Mouse (Mus musculus) cerebellum, adult 18-20 months (tissue): ENCODE results near the gene Syne1.

Experiments
- DNase-seq, 2 experiments: peaks; one replicate each; pipeline ENCODE4 v3.0.0; 2021

The Syne1 gene

DNA sequence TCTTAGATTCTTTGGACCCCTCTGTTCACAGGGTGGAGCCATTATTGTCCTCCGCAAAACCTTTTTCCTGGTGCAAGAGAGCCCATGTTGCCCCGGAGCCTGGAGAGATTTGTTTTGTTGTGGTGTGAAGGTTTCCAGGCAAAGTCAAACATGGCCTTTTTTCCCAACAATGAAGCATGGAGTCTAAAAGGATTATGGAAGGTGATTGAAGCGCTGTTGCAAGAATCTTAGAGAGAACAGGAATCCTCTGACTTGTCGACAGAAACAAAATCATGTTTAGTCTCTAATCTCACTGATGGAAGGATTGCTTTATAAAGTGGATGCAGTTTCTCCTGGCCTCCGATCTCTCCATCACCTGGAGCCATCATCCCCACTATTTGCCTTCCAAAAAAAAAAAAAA is at the start of gene Syne1:
Syne1 (minus strand) TSS at position 101 of the 400 bp plus-strand sequence.
- no peak for DNase-seq

DNA sequence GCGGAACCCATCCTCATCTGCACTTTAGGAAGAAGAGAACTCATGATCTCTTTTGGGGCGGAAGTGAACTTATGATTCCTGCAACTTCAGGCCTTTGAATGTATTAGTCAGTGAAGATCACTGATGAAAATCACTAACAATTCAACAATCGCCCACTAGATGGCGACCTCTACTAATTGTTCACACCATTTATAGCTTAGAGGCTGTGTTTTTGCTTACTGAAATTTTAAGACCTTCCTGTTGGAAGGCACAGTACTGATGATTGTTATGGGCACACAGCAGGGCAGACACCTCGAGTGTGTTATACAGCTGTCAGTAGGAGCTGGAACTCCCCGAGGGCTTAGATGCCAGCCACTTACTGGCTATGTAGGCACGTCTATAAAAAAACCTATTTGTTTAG is 48.8 kb upstream of the Syne1 start:
- DNase-seq: peak; percentile 66 to 78

GRCm38 (mm10) chr10:5596559-5596958 is 45.3 kb upstream of the Syne1 start:
- DNase-seq: no peak

- no peak for DNase-seq
These were observed 43.2 kb upstream of the Syne1 start for GRCm38 (mm10) chr10:5594457-5594856.

GRCm38 (mm10) chr10:5593464-5593863 is 42.2 kb upstream of the Syne1 start, which contains the start of gene Myct1:
TSS of gene Myct1 (plus strand) at chr10:5593775.
- DNase-seq: no peak

DNA sequence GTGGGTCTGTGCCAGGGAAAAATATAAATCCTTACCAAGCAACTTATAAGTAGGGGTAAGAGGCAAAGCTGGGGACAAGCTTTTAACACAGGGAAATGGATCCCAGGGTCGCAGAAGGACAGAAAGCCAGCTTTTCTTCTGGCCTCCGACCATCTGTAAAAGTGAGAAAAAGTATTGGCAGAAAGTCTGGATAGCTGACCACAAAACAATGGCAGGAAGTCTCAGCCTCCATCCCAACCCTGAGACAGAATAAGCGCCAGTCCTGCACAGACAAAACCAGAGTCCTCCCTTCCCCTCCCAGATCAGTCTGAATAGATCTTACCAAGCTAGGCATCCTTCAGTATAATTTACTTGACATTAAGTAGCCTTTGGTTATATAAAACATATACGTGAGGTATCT is 40.7 kb upstream of the Syne1 start:
- DNase-seq: no peak

GRCm38 (mm10) chr10:5591061-5591460 is 39.8 kb upstream of the Syne1 start:
- DNase-seq: no peak

DNA sequence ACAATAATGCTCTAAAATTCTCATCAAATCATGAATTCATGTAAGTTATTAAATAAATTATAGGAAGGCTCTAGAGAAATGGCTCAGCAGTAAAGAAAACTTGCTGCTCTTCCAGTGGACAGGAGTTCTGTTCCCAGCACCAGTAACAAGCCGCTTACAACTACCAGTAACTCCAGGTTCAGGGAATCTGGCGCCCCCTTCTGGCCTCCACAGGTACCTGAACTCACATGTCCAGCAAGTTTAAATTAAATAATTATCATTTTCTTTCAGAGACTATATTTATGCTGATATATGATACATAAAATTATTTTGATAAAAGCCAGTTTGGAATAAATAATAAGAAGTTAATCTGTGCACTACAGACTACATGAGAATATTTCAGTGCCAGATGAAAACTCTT is 22.0 kb upstream of the Syne1 start:
- DNase-seq: no peak

GRCm38 (mm10) chr10:5571332-5571731 is 20.1 kb upstream of the Syne1 start:
- DNase-seq: no peak

DNA sequence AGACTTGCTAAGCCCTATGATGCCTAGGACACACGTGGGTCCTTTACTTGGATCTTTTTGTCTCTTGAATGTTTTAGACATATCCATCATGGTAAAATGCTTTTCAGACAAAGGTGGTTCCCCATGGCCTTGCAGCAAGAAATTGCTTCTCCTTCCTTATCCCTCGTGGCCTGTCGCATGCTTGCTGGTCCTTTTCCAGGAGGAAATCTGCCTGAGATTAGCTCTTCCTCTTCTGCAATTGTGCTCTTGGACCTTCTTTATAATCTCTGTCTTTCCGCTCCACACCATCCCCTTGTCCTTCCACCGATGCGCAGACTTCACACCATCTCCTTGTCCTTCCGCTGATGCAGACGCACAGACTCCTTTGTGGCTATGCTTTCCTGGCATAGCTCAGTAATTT is 18.8 kb upstream of the Syne1 start:
- no peak for DNase-seq

- peak; percentile 30 to 43 for DNase-seq
These were observed 17.7 kb upstream of the Syne1 start for GRCm38 (mm10) chr10:5568991-5569390.

DNA sequence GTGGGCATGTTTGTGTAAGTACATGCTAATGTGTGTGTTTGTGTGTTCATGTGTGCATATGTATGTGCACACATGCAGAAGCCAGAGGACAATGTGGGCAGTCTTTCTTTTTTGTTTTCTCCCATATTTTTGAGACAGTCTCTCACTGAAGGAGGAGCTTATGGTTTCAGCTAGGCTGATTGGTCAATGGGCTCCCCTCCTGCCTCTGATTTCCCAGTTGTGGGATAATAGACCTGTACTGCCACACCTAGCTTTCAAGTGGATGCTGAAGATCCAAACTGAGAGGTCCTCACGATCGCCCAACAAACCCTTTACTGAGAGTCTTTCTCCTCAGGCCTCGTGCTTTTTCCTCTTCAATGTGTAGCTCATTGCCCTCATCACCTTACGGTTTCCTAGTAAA is 10.4 kb upstream of the Syne1 start:
- DNase-seq: no peak

DNA sequence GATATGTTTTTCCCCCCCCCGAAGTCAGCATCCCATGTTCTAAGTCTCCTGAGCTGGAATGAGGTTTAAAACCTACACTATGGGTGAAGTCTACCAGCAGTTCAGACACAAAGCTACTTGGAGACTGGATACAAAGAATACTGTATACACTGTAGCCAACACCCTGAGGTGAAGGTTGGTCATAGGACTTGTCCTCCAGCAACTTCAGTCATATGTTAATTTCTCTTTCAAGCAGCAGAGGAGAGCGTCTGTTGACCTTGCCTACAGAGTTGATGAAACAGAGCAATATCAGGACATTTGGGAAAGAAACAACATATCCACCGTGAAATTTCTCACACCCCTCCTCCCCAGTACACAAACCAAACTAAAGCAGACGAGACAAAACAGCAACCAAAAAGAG is 9.2 kb upstream of the Syne1 start:
- no peak for DNase-seq

GRCm38 (mm10) chr10:5558808-5559207 is 7.5 kb upstream of the Syne1 start:
- no peak for DNase-seq

- peak; percentile 73 for DNase-seq
These were observed 3.7 kb upstream of the Syne1 start for GRCm38 (mm10) chr10:5554941-5555340.

GRCm38 (mm10) chr10:5550168-5551021 is 887 bp downstream of the Syne1 start:
- peak; percentile 85 to 86 for DNase-seq

GRCm38 (mm10) chr10:5549871-5550167 is 1.5 kb downstream of the Syne1 start:
- DNase-seq: no peak

DNA sequence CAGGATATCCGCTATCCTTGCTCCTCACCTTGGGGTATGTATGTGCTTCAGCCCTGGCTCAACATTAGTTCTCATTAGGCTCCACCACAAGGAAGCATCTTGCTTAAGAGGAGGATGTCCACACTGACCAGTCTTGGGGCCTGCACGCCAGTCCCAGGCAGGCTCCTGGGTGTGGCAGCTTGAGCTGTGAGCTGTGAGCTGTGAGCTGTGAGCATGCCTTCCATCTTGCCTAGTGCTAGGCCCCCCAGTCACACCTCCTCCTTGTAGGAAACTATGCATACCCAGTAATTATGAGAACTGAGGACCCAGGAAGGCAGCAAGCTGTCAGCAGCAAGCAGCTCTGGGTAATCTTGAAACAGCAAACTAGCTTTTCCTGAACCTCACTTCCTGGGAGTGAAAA is 2.6 kb downstream of the Syne1 start:
- peak; percentile 49 to 61 for DNase-seq

DNA sequence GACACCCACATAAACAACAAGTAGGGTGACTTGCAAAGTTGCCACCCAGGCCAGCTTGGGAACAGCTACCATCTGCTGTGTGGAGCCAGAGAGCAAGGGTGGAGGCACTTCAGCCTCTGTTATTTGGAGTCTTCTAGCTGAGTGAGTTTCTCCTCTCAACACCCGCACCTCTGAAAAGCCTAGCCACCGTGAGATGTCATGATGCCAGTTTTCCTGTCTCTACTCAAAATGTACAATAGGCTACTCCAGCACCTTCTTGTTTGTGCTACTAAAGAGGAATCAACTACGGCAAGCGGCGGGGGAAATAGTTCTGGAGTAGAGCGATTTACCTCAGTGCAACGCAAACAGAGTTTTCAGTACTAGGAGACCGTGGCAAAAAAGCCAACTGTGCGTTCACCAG is 3.5 kb downstream of the Syne1 start:
- peak; percentile 56 to 66 for DNase-seq

DNA sequence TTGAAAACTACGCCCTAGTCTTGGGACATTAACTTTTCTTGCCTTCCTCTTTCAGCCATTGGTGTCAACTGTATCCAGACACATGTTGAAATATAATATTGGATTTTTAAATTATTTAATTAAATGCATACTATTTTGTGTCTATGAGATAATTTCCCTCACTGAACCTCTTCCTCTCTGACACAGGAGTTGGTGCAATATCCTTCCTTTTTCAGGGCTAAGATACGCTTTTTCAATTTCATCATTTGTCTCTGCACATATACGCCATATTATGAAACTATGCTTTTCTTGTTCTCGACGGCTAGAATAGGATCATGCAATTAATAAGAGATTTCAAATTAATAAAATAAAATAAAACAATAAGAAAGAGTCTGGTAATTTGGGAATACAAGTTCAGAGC is 4.9 kb downstream of the Syne1 start:
- DNase-seq: no peak

DNA sequence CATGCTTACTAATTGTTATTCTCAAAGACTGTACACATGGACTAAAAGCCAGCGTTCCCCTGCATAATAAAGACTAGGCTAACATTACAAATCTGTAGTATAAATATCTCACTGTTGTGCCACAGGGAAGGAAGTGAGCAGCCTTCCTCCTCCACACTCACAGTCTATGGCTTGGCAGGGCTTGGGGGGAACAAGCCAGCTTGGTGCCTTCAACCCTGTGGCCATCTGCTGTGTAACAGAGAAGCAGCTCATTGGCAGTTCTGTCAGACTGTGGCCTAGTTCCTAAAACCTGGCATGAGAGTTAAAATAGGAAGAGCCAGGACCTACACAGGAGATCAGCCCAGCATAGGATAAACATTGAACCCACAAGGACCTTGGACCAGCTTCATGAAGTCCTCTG is 23.0 kb downstream of the Syne1 start:
- peak; percentile 87 to 96 for DNase-seq

GRCm38 (mm10) chr10:5527634-5528033 is 23.6 kb downstream of the Syne1 start:
- DNase-seq: peak in 1 of 2 experiments; percentile 57

DNA sequence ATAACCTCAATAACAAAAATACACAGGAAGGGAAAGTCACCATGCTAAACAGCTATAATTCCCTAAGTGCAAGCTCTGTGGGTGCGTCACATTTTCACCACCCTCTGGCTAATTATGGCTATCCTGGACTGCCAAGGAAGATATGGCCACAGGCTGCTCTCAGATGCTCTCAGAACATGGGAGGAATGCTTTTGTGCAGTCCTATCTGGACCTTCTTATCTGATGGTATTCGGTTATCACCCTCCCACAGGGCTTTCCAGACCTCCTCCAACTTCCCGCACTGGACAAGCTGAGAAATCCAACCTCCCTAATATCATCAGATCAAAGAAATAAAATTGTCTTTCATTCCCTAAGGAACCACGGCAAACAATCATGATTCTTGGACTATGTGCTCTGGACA is 28.4 kb downstream of the Syne1 start:
- no peak for DNase-seq

DNA sequence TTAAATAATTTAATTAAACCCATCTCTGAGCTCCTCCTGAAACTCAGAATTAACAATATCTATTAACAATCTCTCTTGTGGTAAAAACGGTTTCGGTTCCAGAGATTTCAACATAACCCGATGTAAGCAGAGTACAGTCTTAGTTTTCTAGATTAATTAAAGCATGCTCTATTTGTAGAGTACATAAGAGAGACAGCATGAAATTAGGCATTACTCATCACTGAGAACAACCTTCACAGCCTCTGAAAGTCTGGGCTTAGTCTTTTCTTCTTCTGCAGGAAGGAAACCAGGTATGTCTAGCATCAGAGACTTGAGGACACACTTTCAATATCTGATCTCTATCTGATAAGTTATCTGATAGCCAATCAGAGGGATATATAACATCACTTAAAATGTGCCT is 29.0 kb downstream of the Syne1 start:
- no peak for DNase-seq

- peak; percentile 62 to 67 for DNase-seq
These were observed 30.6 kb downstream of the Syne1 start for GRCm38 (mm10) chr10:5520695-5521094.
